Mouse (Mus musculus) liver, postnatal 0 days (tissue): Measurements from ENCODE around the gene Rpl10-ps3. TPM values are rescaled to one million over a fixed set of nuclear protein-coding genes. Genes with fewer than 3 reads are reported as not detected.

Source experiments
- ATAC-seq: fragments of 200-750 bp; cut with Nextera tagmentation; 2 replicates; pipeline ENCODE4 v1.8.0; 2017; ENCODE audit warnings: mild to moderate bottlenecking, moderate library complexity
- DNase-seq: peaks from one replicate; pipeline ENCODE4 v3.0.0-alpha.2; 2016
- H3K27ac ChIP-seq: fragments of 300-500 bp; sonication (generic); 2 replicates; pipeline ENCODE4 v1.5.1; 2014; ENCODE audit warnings: antibody characterized with exemption, moderate library complexity, mild to moderate bottlenecking, low read depth
- H3K27me3 ChIP-seq: fragments of 300-500 bp; sonication (generic); 2 replicates; pipeline ENCODE4 v1.6.1; 2014; ENCODE audit warnings: low read length, control low read depth, mixed read lengths; ENCODE audit not compliant: insufficient read depth
- H3K36me3 ChIP-seq: fragments of 300-500 bp; sonication (generic); replicated peaks from 2 replicates; pipeline ENCODE4 v1.6.1; 2014; ENCODE audit warnings: mild to moderate bottlenecking, control low read depth, low read length, moderate library complexity, mixed read lengths; ENCODE audit not compliant: insufficient read depth
- H3K4me1 ChIP-seq: fragments of 300-500 bp; sonication (generic); 2 replicates; pipeline ENCODE4 v1.6.1; 2014; ENCODE audit warnings: antibody characterized with exemption, mild to moderate bottlenecking, control low read depth; ENCODE audit not compliant: insufficient read depth
- H3K4me2 ChIP-seq: fragments of 300-500 bp; sonication (generic); 2 replicates; pipeline ENCODE4 v1.6.1; 2014; ENCODE audit warnings: low read depth, mild to moderate bottlenecking, low read length, moderate library complexity, mixed read lengths
- H3K4me3 ChIP-seq: fragments of 300-500 bp; sonication (generic); 2 replicates; pipeline ENCODE4 v1.5.1; 2014; ENCODE audit warnings: low read depth, low read length
- H3K9ac ChIP-seq: fragments of 300-500 bp; sonication (generic); replicated peaks from 2 replicates; pipeline ENCODE4 v1.6.1; 2014; ENCODE audit warnings: mild to moderate bottlenecking, moderate library complexity
- H3K9me3 ChIP-seq: fragments of 300-500 bp; sonication (generic); 2 replicates; pipeline ENCODE4 v1.6.1; 2016; ENCODE audit warnings: mild to moderate bottlenecking, control low read depth, low read length, mixed read lengths
- CTCF ChIP-seq: sonication (generic); IDR thresholded peaks from 2 replicates; pipeline ENCODE4 v1.5.1; 2016; ENCODE audit warnings: antibody characterized with exemption, low read depth
- EP300 ChIP-seq: IDR thresholded peaks from 2 replicates; pipeline ENCODE4 v1.6.1; 2016; ENCODE audit warnings: antibody characterized with exemption, low read depth, mild to moderate bottlenecking
- WGBS: fragments of 180-500 bp; shearing (Covaris S2); extraction: QIAGEN DNeasy Blood & Tissue Kit; methylation state at CpG from one replicate; pipeline ENCODE4 v1.1.7; 2014; ENCODE audit not compliant: insufficient replicate concordance; 5-methylcytosine and 5-hydroxymethylcytosine counted together
- polyA plus RNA-seq: library from polyadenylated mRNA; unstranded; fragments of >200 nt; fragmentation: Nextera tagmentation; extraction: Ambion mirVana; gene quantifications from 2 replicates; pipeline ENCODE4 v1.2.1, GENCODE M21; 2015

Gene Rpl10-ps3
- polyA plus RNA-seq, 1 experiment from 2014 or later, result 194 TPM

- no peak for DNase-seq
- Histone ChIP-seq H3K27ac (no peak overlapping the region), H3K4me1 (no peaks in the 10 kb centered on the region), H3K9me3 (no peaks in the 10 kb centered on the region), H3K4me2 (no peak overlapping the region), H3K27me3 (no peaks in the 10 kb centered on the region), H3K36me3 (no peaks in the 10 kb centered on the region), H3K9ac (no peak overlapping the region), H3K4me3 (no peak overlapping the region)
- WGBS, result 31% methylated on average over 5 of the region's 5 CpGs
- no peak for TF ChIP-seq CTCF
- TF ChIP-seq EP300, result no peak
- no peak for ATAC-seq
These were observed 18.5 kb upstream of the Rpl10-ps3 start for GRCm38 (mm10) chr9:50363259-50363658.

- ATAC-seq, result no peak
- no peaks in the 10 kb centered on the region for H3K9me3 ChIP-seq
- H3K4me1 ChIP-seq, result no peaks in the 10 kb centered on the region
- H3K27ac ChIP-seq, result no peak overlapping the region
- no peak for DNase-seq
- no peak overlapping the region for H3K4me2 ChIP-seq
- no peaks in the 10 kb centered on the region for H3K27me3 ChIP-seq
- H3K9ac ChIP-seq, result no peak overlapping the region
- TF ChIP-seq CTCF (no peak), EP300 (no peak)
- H3K4me3 ChIP-seq, result no peak overlapping the region
- 50% methylated on average over 3 of the region's 3 CpGs for WGBS
- no peaks in the 10 kb centered on the region for H3K36me3 ChIP-seq
These were observed 17.8 kb upstream of the Rpl10-ps3 start for GRCm38 (mm10) chr9:50362556-50362955.

GRCm38 (mm10) chr9:50360370-50360769, 15.6 kb upstream of the Rpl10-ps3 start:
- Histone ChIP-seq H3K9ac (no peak overlapping the region), H3K27me3 (no peaks in the 10 kb centered on the region), H3K4me1 (no peaks in the 10 kb centered on the region), H3K36me3 (no peaks in the 10 kb centered on the region), H3K9me3 (no peaks in the 10 kb centered on the region), H3K4me2 (no peak overlapping the region), H3K4me3 (no peak overlapping the region), H3K27ac (no peak overlapping the region)
- DNase-seq (no peak), ATAC-seq (no peak)
- WGBS, result 46% methylated on average over 3 of the region's 3 CpGs
- no peak for TF ChIP-seq CTCF
- no peak for TF ChIP-seq EP300

GRCm38 (mm10) chr9:50357331-50357730, 12.6 kb upstream of the Rpl10-ps3 start:
- no peak overlapping the region for H3K4me2 ChIP-seq
- no peak overlapping the region for H3K27ac ChIP-seq
- ATAC-seq (no peak), DNase-seq (no peak)
- no peak overlapping the region for H3K9ac ChIP-seq
- H3K4me1 ChIP-seq, result no peaks in the 10 kb centered on the region
- no peaks in the 10 kb centered on the region for H3K36me3 ChIP-seq
- no peaks in the 10 kb centered on the region for H3K27me3 ChIP-seq
- H3K9me3 ChIP-seq, result no peaks in the 10 kb centered on the region
- TF ChIP-seq EP300, result no peak
- no peak for TF ChIP-seq CTCF
- whole genome bisulfite sequencing, result 60% methylated on average over 3 of the region's 3 CpGs
- H3K4me3 ChIP-seq, result no peak overlapping the region

GRCm38 (mm10) chr9:50351746-50352145, 7.0 kb upstream of the Rpl10-ps3 start:
- Histone ChIP-seq H3K9ac (no peak overlapping the region), H3K4me1 (no peaks in the 10 kb centered on the region), H3K4me2 (no peak overlapping the region), H3K27ac (no peak overlapping the region), H3K4me3 (no peak overlapping the region), H3K27me3 (no peaks in the 10 kb centered on the region), H3K9me3 (no peaks in the 10 kb centered on the region), H3K36me3 (no peaks in the 10 kb centered on the region)
- ATAC-seq (no peak), DNase-seq (no peak)
- WGBS, result 18% methylated on average over 4 of the region's 4 CpGs
- no peak for TF ChIP-seq CTCF
- no peak for TF ChIP-seq EP300

- ATAC-seq, result no peak
- H3K27ac ChIP-seq, result no peak overlapping the region
- H3K4me1 ChIP-seq, result no peaks in the 10 kb centered on the region
- H3K4me2 ChIP-seq, result no peak overlapping the region
- H3K36me3 ChIP-seq, result no peaks in the 10 kb centered on the region
- no peaks in the 10 kb centered on the region for H3K9me3 ChIP-seq
- no peak overlapping the region for H3K9ac ChIP-seq
- DNase-seq, result no peak
- no peak overlapping the region for H3K4me3 ChIP-seq
- TF ChIP-seq CTCF, result no peak
- WGBS, result 55% methylated on average over 1 of the region's 1 CpGs
- no peaks in the 10 kb centered on the region for H3K27me3 ChIP-seq
These were observed 5.8 kb upstream of the Rpl10-ps3 start for GRCm38 (mm10) chr9:50350571-50350970.

GRCm38 (mm10) chr9:50349156-50349555, 4.4 kb upstream of the Rpl10-ps3 start:
- no peak for ATAC-seq

More at GRCm38 (mm10) chr9:50349156-50349555, 4.4 kb upstream of the Rpl10-ps3 start:
- Histone ChIP-seq H3K9ac (no peak overlapping the region), H3K4me1 (no peaks in the 10 kb centered on the region), H3K27me3 (no peaks in the 10 kb centered on the region), H3K4me2 (no peak overlapping the region), H3K9me3 (no peaks in the 10 kb centered on the region; the same call in 1 of the 2 replicates), H3K4me3 (no peak overlapping the region), H3K36me3 (no peaks in the 10 kb centered on the region), H3K27ac (no peak overlapping the region)
- WGBS, result 76% methylated on average over 3 of the region's 3 CpGs
- no peak for TF ChIP-seq EP300
- no peak for DNase-seq
